Mouse (Mus musculus): ENCODE results near the gene Gm5244. TPM values are rescaled to one million over a fixed set of nuclear protein-coding genes. Genes with fewer than 3 reads are reported as not detected.

Gene Gm5244
- not detected for total RNA-seq (2023)

DNA sequence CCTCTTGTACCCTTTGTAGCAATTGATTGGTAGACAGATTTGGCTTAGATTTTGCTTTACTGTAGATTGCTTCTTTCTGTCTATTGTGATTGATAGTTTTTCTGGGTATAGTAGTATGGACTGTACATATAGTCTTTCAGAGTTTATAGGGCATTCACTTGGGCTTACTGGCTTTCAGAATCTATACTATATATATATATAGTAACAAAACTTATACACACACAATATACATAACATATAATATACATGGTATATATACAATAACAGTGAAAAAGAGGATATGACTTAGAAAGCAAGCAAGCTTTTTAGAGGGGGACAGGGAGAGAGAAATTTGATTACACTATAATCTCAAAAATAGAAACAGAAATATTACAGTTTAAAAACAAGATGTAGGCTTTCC lies at the start of gene Gm5244:
Gene Gm5244, plus strand, starts transcription at position 301 of the 400 bp plus-strand sequence.

DNA sequence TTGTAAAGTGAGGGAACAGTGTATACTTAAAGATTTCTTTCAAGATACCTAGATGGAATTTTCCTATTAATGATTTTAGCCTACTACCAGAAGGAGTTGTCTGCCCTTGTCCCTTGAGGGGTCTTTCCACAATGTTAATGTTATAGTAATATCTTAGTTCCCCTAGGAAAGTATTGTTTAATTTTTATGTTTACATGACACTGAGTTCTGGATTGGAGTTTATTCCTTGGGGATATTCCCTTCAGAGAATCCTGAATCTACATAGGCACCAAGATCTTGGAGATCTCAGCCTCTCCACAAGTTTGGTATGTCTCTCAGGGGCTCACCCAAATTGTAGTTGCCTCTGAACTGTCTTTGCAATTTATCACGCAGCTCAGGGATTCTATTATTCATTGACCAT lies 10.5 kb downstream of the Gm5244 start, which contains the start of gene Olfr1444:
Gene Olfr1444, plus strand, starts transcription at position 301 of the 400 bp plus-strand sequence.

DNA sequence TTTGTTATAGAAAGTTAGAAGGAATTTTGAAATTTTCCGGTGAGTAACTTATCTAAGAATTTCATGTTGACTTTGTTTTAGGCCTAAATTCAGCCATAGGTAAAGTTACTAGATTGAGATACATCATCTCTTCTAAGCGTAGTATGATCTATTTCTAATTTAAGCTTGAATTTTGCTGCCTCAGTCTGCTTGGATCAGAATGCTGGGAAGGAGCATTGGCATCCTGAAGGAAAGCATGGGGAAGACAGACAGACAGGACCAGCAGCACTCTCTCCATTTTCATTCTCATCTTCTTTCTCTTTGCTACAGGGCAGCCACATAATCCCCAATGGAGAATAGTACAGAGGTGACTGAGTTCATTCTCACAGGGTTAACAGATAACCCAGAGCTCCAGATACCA lies 37.1 kb downstream of the Gm5244 start, which contains the start of gene Olfr1445:
Gene Olfr1445, plus strand, starts transcription at position 301 of the 400 bp plus-strand sequence.

DNA sequence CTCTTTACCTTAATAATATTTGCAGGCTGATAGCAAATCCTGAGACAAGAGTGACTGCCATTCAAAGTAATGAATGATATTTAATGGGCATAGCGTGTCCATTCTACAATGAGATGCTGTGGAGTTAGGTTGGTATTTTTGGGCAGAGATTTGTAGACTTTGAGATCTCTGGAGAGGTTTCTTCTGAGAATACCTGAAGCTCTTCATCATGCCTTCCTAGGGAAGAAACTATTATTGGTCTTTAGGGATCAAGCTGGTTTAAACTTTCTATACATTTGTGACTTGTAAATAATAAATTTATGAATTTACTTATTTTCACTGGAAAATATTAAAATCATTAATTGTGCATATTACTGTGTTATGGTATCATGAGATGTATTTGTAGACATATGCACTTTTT lies 46.9 kb downstream of the Gm5244 start, which contains the start of gene Olfr1446:
Gene Olfr1446, minus strand, starts transcription at position 101 of the 400 bp plus-strand sequence.

Other genes starting within 250 kb of the Gm5244 start
- not detected for gene Gm4952, start 246.7 kb upstream of the Gm5244 start, total RNA-seq (2023)
- gene Glyat, start 213.4 kb upstream of the Gm5244 start, total RNA-seq (2023), result not detected
- not detected for gene Olfr1442, start 176.2 kb upstream of the Gm5244 start, total RNA-seq (2023)
- not detected for gene Olfr1443, start 168.6 kb upstream of the Gm5244 start, total RNA-seq (2023)
- gene Keg1, start 150.9 kb upstream of the Gm5244 start, total RNA-seq (2023), result not detected
- 1 to 10 TPM; 1.3 to 1.9 TPM for gene Cntf, start 81.0 kb upstream of the Gm5244 start, total RNA-seq (2023)
- 10 to 100 TPM; 44.8 to 46.9 TPM for gene Zfp91, start 50.6 kb upstream of the Gm5244 start, total RNA-seq (2023)
- gene Lpxn, start 50.5 kb upstream of the Gm5244 start, total RNA-seq (2023), result 1 to 10 TPM; 7.3 to 8.4 TPM
- not detected for gene Olfr1444, start 10.6 kb downstream of the Gm5244 start, total RNA-seq (2023)
- not detected for gene Olfr1445, start 37.2 kb downstream of the Gm5244 start, total RNA-seq (2023)
- gene Olfr1446, start 46.8 kb downstream of the Gm5244 start, total RNA-seq (2023), result not detected
- gene Olfr1447, start 57.1 kb downstream of the Gm5244 start, total RNA-seq (2023), result not detected
- not detected for gene Olfr1448, start 77.7 kb downstream of the Gm5244 start, total RNA-seq (2023)
- gene Olfr1449, start 84.2 kb downstream of the Gm5244 start, total RNA-seq (2023), result not detected
- not detected for gene Olfr1450, start 103.6 kb downstream of the Gm5244 start, total RNA-seq (2023)
- gene Olfr1451, start 148.3 kb downstream of the Gm5244 start, total RNA-seq (2023), result not detected
- not detected for gene Olfr1453, start 181.6 kb downstream of the Gm5244 start, total RNA-seq (2023)
- not detected for gene Olfr1454, start 213.9 kb downstream of the Gm5244 start, total RNA-seq (2023)